Mouse (Mus musculus): ENCODE data around the gene Cd84. TPM values are rescaled to one million over a fixed set of nuclear protein-coding genes. Genes with fewer than 3 reads are reported as not detected.
"Not testable (repeated sequence)": the region's sequence is repeated elsewhere in the genome, so short reads cannot be mapped to it uniquely, and the experiment has no call there.

Cd84 gene
- 1.1 and 1.2 TPM in 2 replicates for polyA plus RNA-seq (2014; fragmentation: Nextera tagmentation; extraction: Ambion mirVana)

DNA sequence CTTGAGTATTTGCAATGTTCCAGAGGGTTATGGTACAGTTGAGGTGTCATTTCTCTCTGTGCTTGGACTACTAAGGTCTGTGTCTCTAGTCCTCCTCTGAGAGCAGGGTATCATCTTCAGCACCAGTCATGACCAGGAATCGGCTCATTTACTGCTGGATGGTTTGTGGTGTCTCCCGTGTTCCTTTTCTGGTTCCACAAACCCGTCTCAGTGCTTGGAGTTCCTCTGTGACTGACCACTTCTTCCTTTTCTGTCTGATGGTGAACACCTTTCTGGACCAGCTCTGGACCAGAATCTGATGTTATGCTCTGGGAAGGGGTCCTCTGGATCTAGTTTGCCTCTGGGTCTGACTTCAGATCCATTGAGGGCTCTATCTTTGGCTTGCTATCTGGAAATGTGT is at the start of gene Cd84:
Gene Cd84 (plus strand): TSS at position 210 of the 400 bp plus-strand sequence.
- no peak for ATAC-seq (ENCODE audit: low FRiP score, low TSS enrichment)
- Histone ChIP-seq H3K9ac (ENCODE audit: low read depth, low read length) (no peak within 1 kb of the TSS), H3K4me3 (ENCODE audit: low read length) (no peak within 1 kb of the TSS), H3K27me3 (ENCODE audit: control insufficient read depth, insufficient read depth, low read length) (no peaks in the 10 kb centered on the region), H3K4me2 (replicated peaks; ENCODE audit: low read depth, low read length) (no peak within 1 kb of the TSS), H3K27ac (ENCODE audit: low read depth, low read length) (no peak within 1 kb of the TSS), H3K36me3 (ENCODE audit: control insufficient read depth, insufficient read depth, low read length) (no peaks in the 10 kb centered on the region), H3K9me3 (ENCODE audit: control insufficient read depth, low read length) (no peaks in the 10 kb centered on the region), H3K4me1 (ENCODE audit: control insufficient read depth, insufficient read depth, low read length) (no peaks in the 10 kb centered on the region)
- 90% methylated on average over 3 of the region's 3 CpGs for WGBS

DNA sequence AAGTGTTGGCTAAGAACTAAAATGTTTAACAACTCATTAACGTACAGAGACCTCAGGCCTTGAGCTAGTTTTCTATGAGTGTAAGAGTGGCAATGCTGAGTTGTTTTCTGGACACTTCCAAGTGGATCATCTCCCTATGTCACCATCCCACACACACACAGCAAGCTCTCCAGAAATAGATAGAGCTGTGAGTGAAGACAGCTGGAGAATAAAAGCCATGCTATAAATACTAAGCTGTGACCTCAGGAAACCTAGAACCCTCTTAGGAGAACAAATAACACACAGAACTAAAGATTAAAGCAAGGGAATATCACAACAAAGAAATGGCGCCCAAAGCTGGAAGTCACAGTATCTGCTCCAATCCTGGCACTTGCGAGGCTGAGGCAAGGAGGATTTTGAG is 48.0 kb upstream of the Cd84 start:
- Histone ChIP-seq H3K9ac (ENCODE audit: low read depth, low read length) (no peak overlapping the region), H3K4me2 (replicated peaks; ENCODE audit: low read depth, low read length) (no peak overlapping the region), H3K4me3 (ENCODE audit: low read length) (no peak overlapping the region), H3K27ac (ENCODE audit: low read depth, low read length) (no peak overlapping the region), H3K27me3 (ENCODE audit: control insufficient read depth, insufficient read depth, low read length) (no peaks in the 10 kb centered on the region), H3K9me3 (ENCODE audit: control insufficient read depth, low read length) (0 out of 2 replicates have a peak, but pooled peaks cover 2% of the 10 kb centered on the region), H3K36me3 (ENCODE audit: control insufficient read depth, insufficient read depth, low read length) (no peaks in the 10 kb centered on the region), H3K4me1 (ENCODE audit: control insufficient read depth, insufficient read depth, low read length) (no peaks in the 10 kb centered on the region)
- 92% methylated on average over 3 of the region's 3 CpGs for WGBS
- no peak for ATAC-seq (ENCODE audit: low FRiP score, low TSS enrichment)

DNA sequence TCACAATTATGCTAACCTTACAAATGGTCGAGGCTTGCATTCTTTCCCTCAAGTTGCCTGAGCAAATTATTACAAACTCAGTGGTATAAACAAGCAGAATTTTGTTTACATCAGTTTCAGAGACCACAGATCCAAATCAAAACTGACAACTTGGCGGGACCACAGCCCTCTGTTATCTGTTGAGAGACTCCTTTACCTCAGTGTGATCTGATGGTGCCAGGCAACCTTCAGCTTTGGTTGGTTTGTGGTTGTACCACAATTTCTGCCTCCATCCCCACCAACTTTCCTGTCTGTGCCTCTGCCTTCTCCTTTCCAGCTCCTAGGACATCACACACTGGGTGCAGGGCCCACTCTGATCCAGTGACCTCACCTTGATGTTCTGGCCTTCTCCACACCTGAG is 43.3 kb upstream of the Cd84 start:
- Histone ChIP-seq H3K4me1 (ENCODE audit: control insufficient read depth, insufficient read depth, low read length) (no peaks in the 10 kb centered on the region), H3K36me3 (ENCODE audit: control insufficient read depth, insufficient read depth, low read length) (no peaks in the 10 kb centered on the region), H3K4me3 (ENCODE audit: low read length) (no peak overlapping the region), H3K27ac (ENCODE audit: low read depth, low read length) (no peak overlapping the region), H3K9me3 (ENCODE audit: control insufficient read depth, low read length) (0 out of 2 replicates have a peak, but pooled peaks cover 2% of the 10 kb centered on the region), H3K9ac (ENCODE audit: low read depth, low read length) (no peak overlapping the region), H3K27me3 (ENCODE audit: control insufficient read depth, insufficient read depth, low read length) (no peaks in the 10 kb centered on the region), H3K4me2 (replicated peaks; ENCODE audit: low read depth, low read length) (no peak overlapping the region)
- no peak for ATAC-seq (ENCODE audit: low FRiP score, low TSS enrichment)
- 73% methylated on average over 2 of the region's 2 CpGs for WGBS

DNA sequence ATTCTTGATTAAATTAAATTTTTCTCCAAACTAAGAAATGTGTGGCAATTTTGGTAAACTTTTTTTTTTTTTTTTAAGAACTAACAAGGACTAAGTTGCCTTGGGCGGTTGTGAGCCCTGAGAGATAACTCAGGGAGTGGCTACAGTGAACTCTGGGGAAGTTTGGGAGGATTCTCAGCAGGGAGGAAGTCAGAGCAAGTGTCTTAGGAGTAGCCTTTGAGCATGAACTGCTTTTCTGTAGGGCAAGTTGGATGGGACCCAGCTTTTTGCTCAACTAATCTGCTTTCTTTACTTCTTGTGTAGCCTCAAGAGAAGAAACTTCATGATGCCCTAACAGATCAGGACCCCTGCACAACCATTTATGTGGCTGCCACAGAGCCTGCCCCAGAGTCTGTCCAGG is 41.7 kb upstream of the Cd84 start:
- 69% methylated on average over 1 of the region's 1 CpGs for WGBS

DNA sequence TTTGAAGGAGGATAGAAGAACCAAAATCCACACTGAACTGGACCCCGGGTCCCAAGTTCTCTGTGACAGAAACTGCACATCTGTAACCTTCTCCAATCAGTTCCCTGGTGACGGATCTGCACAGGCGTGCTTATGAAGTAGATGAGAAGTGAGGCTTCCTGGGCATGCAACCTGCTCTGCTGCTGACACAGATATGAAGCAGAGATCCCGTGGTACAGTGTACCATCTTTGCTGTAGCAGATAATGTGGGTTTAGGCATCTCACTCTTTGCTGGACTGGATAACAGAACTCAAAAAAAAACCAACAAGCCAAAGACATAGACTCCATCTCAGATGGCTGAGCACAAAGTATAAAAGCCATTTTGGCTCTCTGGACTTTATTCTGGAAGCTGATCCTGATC is 39.8 kb upstream of the Cd84 start:
- Histone ChIP-seq H3K9ac (ENCODE audit: low read depth, low read length) (no peak overlapping the region), H3K27ac (ENCODE audit: low read depth, low read length) (no peak overlapping the region), H3K4me3 (ENCODE audit: low read length) (no peak overlapping the region), H3K9me3 (ENCODE audit: control insufficient read depth, low read length) (no peaks in the 10 kb centered on the region), H3K27me3 (ENCODE audit: control insufficient read depth, insufficient read depth, low read length) (no peaks in the 10 kb centered on the region), H3K4me1 (ENCODE audit: control insufficient read depth, insufficient read depth, low read length) (no peaks in the 10 kb centered on the region), H3K36me3 (ENCODE audit: control insufficient read depth, insufficient read depth, low read length) (no peaks in the 10 kb centered on the region), H3K4me2 (replicated peaks; ENCODE audit: low read depth, low read length) (no peak overlapping the region)
- WGBS = 84% methylated on average over 4 of the region's 4 CpGs
- no peak for ATAC-seq (ENCODE audit: low FRiP score, low TSS enrichment)

More for the DNA sequence above, 41.7 kb upstream of the Cd84 start:
- Histone ChIP-seq H3K36me3 (ENCODE audit: control insufficient read depth, insufficient read depth, low read length) (no peaks in the 10 kb centered on the region), H3K27me3 (ENCODE audit: control insufficient read depth, insufficient read depth, low read length) (no peaks in the 10 kb centered on the region), H3K4me1 (ENCODE audit: control insufficient read depth, insufficient read depth, low read length) (no peaks in the 10 kb centered on the region), H3K4me2 (replicated peaks; ENCODE audit: low read depth, low read length) (no peak overlapping the region), H3K9ac (ENCODE audit: low read depth, low read length) (no peak overlapping the region), H3K27ac (ENCODE audit: low read depth, low read length) (no peak overlapping the region), H3K4me3 (ENCODE audit: low read length) (no peak overlapping the region), H3K9me3 (ENCODE audit: control insufficient read depth, low read length) (no peaks in the 10 kb centered on the region)
- no peak for ATAC-seq (ENCODE audit: low FRiP score, low TSS enrichment)

DNA sequence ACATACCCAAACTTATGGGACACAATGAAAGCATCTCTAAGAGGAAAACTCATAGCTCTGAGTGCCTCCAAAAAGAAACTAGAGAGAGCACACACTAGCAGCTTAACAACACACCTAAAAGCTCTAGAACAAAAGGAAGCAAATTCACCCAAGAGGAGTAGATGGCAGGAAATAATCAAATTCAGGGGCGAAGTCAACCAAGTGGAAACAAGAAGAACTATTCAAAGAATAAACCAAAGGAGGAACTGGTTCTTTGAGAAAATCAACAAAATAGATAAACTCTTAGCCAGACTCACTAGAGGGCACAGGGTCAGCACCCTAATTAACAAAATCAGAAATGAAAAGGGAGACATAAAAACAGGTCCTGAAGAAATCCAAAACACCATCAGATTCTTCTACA is 28.4 kb upstream of the Cd84 start:
- not testable (repeated sequence) for H3K4me1 ChIP-seq (ENCODE audit: control insufficient read depth, insufficient read depth, low read length); ATAC-seq (ENCODE audit: low FRiP score, low TSS enrichment)

DNA sequence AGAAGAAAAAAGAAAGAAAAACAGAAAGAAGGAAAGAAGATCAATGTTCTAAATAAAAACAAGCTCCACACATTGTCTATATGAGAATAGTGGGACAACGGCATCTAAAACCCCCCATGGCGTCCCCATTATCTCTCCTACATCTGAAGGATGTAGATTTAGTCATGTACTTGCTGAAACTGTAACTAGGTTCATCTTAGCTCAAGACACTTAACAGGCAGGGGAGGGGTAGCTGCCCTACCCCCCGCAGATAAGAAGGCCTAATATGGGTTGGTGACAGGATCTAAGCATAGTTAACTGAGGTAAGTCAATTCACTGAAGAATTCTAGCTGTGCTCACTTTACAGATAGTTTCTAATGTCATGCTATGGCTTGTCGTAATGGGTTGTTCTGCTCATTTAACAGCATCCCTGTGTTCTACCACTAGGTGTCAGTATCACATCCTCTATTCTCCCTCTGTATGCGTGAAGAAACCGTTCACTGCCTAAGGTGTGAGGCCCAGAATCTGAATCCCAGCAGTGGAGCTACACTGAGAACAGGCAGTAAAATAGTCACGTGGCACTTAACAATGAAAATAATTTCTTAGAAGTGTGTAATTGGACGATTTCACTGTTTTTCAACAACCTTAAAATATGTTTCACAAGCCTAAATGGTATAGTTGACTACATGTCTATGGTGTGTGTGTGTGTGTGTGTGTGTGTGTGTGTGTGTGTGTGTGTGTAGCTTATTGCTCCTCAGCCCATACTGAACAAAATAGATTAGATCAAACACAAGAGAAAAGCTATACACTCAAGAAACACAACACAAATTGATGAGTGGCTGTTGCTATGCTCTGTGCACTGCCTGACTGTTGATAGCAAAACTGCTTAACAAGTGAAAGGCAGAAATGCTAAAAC is 23.7 kb upstream of the Cd84 start:
- Histone ChIP-seq H3K9me3 (ENCODE audit: control insufficient read depth, low read length) (no peaks in the 10 kb centered on the region), H3K27me3 (ENCODE audit: control insufficient read depth, insufficient read depth, low read length) (no peaks in the 10 kb centered on the region), H3K4me1 (ENCODE audit: control insufficient read depth, insufficient read depth, low read length) (no peaks in the 10 kb centered on the region), H3K27ac (ENCODE audit: low read depth, low read length) (no peak overlapping the region), H3K4me3 (ENCODE audit: low read length) (no peak overlapping the region), H3K9ac (ENCODE audit: low read depth, low read length) (no peak overlapping the region), H3K36me3 (ENCODE audit: control insufficient read depth, insufficient read depth, low read length) (no peaks in the 10 kb centered on the region), H3K4me2 (replicated peaks; ENCODE audit: low read depth, low read length) (no peak overlapping the region)
- peak; percentile 93 for ATAC-seq (ENCODE audit: low FRiP score, low TSS enrichment)
- WGBS = 13% methylated on average over 8 of the region's 8 CpGs

More for the DNA sequence above, 28.4 kb upstream of the Cd84 start:
- H3K4me2 ChIP-seq (replicated peaks; ENCODE audit: low read depth, low read length); H3K27ac ChIP-seq (ENCODE audit: low read depth, low read length); H3K9ac ChIP-seq (ENCODE audit: low read depth, low read length); H3K9me3 ChIP-seq (ENCODE audit: control insufficient read depth, low read length); H3K36me3 ChIP-seq (ENCODE audit: control insufficient read depth, insufficient read depth, low read length); H3K4me3 ChIP-seq (ENCODE audit: low read length); H3K27me3 ChIP-seq (ENCODE audit: control insufficient read depth, insufficient read depth, low read length): not testable (repeated sequence)
- WGBS = 88% methylated on average over 1 of the region's 1 CpGs

DNA sequence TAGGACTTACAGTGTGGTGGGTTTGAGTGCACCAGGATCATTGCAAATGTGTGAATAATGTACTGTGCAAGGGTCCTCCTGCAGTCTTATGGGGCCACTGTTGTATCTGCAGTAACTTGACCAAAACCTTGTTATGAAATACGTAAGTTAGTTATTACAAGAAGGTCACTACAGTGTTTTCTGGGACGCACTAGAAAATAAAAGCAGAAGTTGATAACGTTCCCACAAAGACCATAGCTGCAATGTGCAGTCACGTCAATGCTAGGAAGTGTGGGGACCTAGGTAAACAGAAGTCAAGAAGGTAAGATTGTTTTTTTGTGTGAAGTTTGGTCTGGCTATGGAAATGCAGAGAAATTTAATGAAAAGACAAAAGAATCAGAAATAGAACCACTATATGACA is 22.5 kb upstream of the Cd84 start:
- WGBS = 88% methylated on average over 4 of the region's 4 CpGs
- H3K27me3 ChIP-seq (ENCODE audit: control insufficient read depth, insufficient read depth, low read length) = no peaks in the 10 kb centered on the region
- H3K4me1 ChIP-seq (ENCODE audit: control insufficient read depth, insufficient read depth, low read length) = no peaks in the 10 kb centered on the region
- no peak overlapping the region for H3K9ac ChIP-seq (ENCODE audit: low read depth, low read length)
- no peaks in the 10 kb centered on the region for H3K9me3 ChIP-seq (ENCODE audit: control insufficient read depth, low read length)
- H3K4me2 ChIP-seq (replicated peaks; ENCODE audit: low read depth, low read length) = no peak overlapping the region
- H3K36me3 ChIP-seq (ENCODE audit: control insufficient read depth, insufficient read depth, low read length) = no peaks in the 10 kb centered on the region
- H3K4me3 ChIP-seq (ENCODE audit: low read length) = no peak overlapping the region
- no peak for ATAC-seq (ENCODE audit: low FRiP score, low TSS enrichment)
- no peak overlapping the region for H3K27ac ChIP-seq (ENCODE audit: low read depth, low read length)

DNA sequence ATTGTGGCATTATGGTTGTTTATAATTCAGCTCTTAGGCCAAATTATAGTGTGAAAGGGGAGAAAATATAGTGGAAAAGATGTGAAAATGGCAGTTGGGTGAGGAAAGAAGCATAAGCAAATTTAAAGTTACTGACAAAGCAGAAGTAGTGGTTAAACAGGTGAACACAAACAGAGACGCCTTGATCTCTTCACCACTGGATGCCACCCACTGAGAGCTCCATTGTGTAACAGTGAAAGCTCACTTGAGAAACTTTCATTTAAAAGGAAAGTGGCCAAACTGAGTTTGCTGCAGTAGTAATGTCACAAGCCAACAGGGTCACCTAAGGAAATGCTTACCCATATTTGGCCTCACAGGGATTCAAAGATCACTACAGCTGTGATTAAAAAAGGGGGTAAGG is 18.2 kb upstream of the Cd84 start:
- 50% methylated on average over 1 of the region's 1 CpGs for WGBS
- Histone ChIP-seq H3K9me3 (ENCODE audit: control insufficient read depth, low read length) (no peaks in the 10 kb centered on the region), H3K9ac (ENCODE audit: low read depth, low read length) (no peak overlapping the region), H3K4me2 (replicated peaks; ENCODE audit: low read depth, low read length) (no peak overlapping the region), H3K4me3 (ENCODE audit: low read length) (no peak overlapping the region), H3K27me3 (ENCODE audit: control insufficient read depth, insufficient read depth, low read length) (no peaks in the 10 kb centered on the region), H3K4me1 (ENCODE audit: control insufficient read depth, insufficient read depth, low read length) (no peaks in the 10 kb centered on the region), H3K36me3 (ENCODE audit: control insufficient read depth, insufficient read depth, low read length) (no peaks in the 10 kb centered on the region), H3K27ac (ENCODE audit: low read depth, low read length) (no peak overlapping the region)
- ATAC-seq (ENCODE audit: low FRiP score, low TSS enrichment) = no peak

Data from kidney, embryonic 14.5 days (tissue).